Mouse (Mus musculus) CH12.LX (cell line): ENCODE results near the gene Rab25. TPM values are rescaled to one million over a fixed set of nuclear protein-coding genes. Genes with fewer than 3 reads are reported as not detected.
A peak's percentile ranks its signal among the peaks of the same experiment; 100 is the strongest.

Experiments used
- DNase-seq: peaks from one replicate; pipeline ENCODE4 v3.0.0-alpha.2; 2013; ENCODE audit errors: extremely low read depth
- H3K27ac ChIP-seq: 2 replicates; pipeline ENCODE4 v1.5.1; 2012; ENCODE audit warnings: low read depth, mild to moderate bottlenecking, control low read depth, moderate library complexity; ENCODE audit not compliant: insufficient read depth
- H3K27me3 ChIP-seq: replicated peaks from 2 replicates; pipeline ENCODE3; 2012; ENCODE audit warnings: inconsistent platforms
- H3K36me3 ChIP-seq, 2 experiments: replicated peaks in 1 of 2; 2 replicates each; pipeline versions ENCODE3 to v1.6.1; 2012; ENCODE audit warnings: inconsistent platforms in 1 of 2, low read length in 1 of 2, mild to moderate bottlenecking in 1 of 2, mixed read lengths in 1 of 2, moderate library complexity in 1 of 2; ENCODE audit not compliant: control insufficient read depth in 1 of 2, insufficient read depth in 1 of 2
- H3K4me1 ChIP-seq, 2 experiments: 2 replicates each; pipeline ENCODE4 v1.6.1; 2012; ENCODE audit warnings: inconsistent platforms in 1 of 2, moderate library complexity in 1 of 2; ENCODE audit not compliant: insufficient read depth in 2 of 2, control insufficient read depth in 1 of 2
- H3K4me2 ChIP-seq: 2 replicates; pipeline ENCODE4 v1.6.1; 2012; ENCODE audit warnings: low read depth, mild to moderate bottlenecking, control low read depth; ENCODE audit not compliant: poor library complexity, insufficient read depth, severe bottlenecking
- H3K4me3 ChIP-seq, 3 experiments: fragments of 150-350 bp in 1 of 3; sonication (generic) in 1 of 3; replicated peaks in 1 of 3; 2 replicates each; pipeline versions ENCODE3 to v1.5.1; 2011 to 2012; ENCODE audit warnings: low read depth in 2 of 3, low read length in 2 of 3, mild to moderate bottlenecking in 2 of 3, moderate library complexity in 2 of 3, control low read depth in 1 of 3, improper control_type of control experiment in 1 of 3, inconsistent platforms in 1 of 3, mixed read lengths in 1 of 3; ENCODE audit not compliant: poor library complexity in 1 of 3
- H3K79me2 ChIP-seq: replicated peaks from 2 replicates; pipeline ENCODE4 v1.6.1; 2012; ENCODE audit warnings: mild to moderate bottlenecking, moderate library complexity; ENCODE audit not compliant: control insufficient read depth, poor library complexity, insufficient read depth, severe bottlenecking; ENCODE audit errors: extremely low read depth
- H3K9ac ChIP-seq: 2 replicates; pipeline ENCODE4 v1.6.1; 2012; ENCODE audit warnings: low read depth, mild to moderate bottlenecking, control low read depth, moderate library complexity; ENCODE audit not compliant: insufficient read depth
- H3K9me3 ChIP-seq: replicated peaks from 2 replicates; pipeline ENCODE3; 2012; ENCODE audit warnings: low read length, inconsistent platforms, mixed read lengths
- BHLHE40 ChIP-seq: IDR thresholded peaks from 2 replicates; pipeline ENCODE4 v1.6.1; 2011; ENCODE audit warnings: mild to moderate bottlenecking, low read depth, low read length, improper control_type of control experiment
- CHD1 ChIP-seq: IDR thresholded peaks from 2 replicates; pipeline ENCODE4 v1.6.1; 2012; ENCODE audit warnings: low read depth, low read length, improper control_type of control experiment, inconsistent platforms
- CHD2 ChIP-seq: IDR thresholded peaks from 2 replicates; pipeline ENCODE4 v1.6.1; 2011; ENCODE audit warnings: low read length, improper control_type of control experiment
- CTCF ChIP-seq, 2 experiments: IDR thresholded peaks in 1 of 2; conservative IDR thresholded peaks in 1 of 2; 2 replicates each; pipeline ENCODE4 v1.5.1; 2011 to 2012; ENCODE audit warnings: low read depth in 2 of 2, low read length in 2 of 2, improper control_type of control experiment in 1 of 2, inconsistent platforms in 1 of 2, mild to moderate bottlenecking in 1 of 2, moderate library complexity in 1 of 2
- E2F4 ChIP-seq: IDR thresholded peaks from 2 replicates; pipeline ENCODE4 v1.6.1; 2011; ENCODE audit warnings: low read depth, low read length, improper control_type of control experiment; ENCODE audit not compliant: insufficient replicate concordance
- ELF1 ChIP-seq: IDR thresholded peaks from 2 replicates; pipeline ENCODE4 v1.6.1; 2014; ENCODE audit warnings: low read depth, mild to moderate bottlenecking, inconsistent platforms, low read length, improper control_type of control experiment
- EP300 ChIP-seq: IDR thresholded peaks from 2 replicates; pipeline ENCODE4 v1.6.1; 2011; ENCODE audit warnings: low read length, improper control_type of control experiment
- ETS1 ChIP-seq: conservative IDR thresholded peaks from 2 replicates; pipeline ENCODE4 v1.6.1; 2012; ENCODE audit warnings: low read depth, mild to moderate bottlenecking, inconsistent platforms, low read length, improper control_type of control experiment, moderate library complexity
- GABPA ChIP-seq: IDR thresholded peaks from 2 replicates; pipeline ENCODE4 v1.6.1; 2012; ENCODE audit warnings: low read depth, low read length, improper control_type of control experiment, inconsistent platforms; ENCODE audit not compliant: insufficient replicate concordance
- HCFC1 ChIP-seq: IDR thresholded peaks from 2 replicates; pipeline ENCODE4 v1.6.1; 2012; ENCODE audit warnings: low read depth, mild to moderate bottlenecking, inconsistent platforms, low read length, improper control_type of control experiment
- IRF4 ChIP-seq: IDR thresholded peaks from 2 replicates; pipeline ENCODE4 v1.6.1; 2014; ENCODE audit warnings: low read depth, mild to moderate bottlenecking, inconsistent platforms, low read length, improper control_type of control experiment
- JUN ChIP-seq: IDR thresholded peaks from 2 replicates; pipeline ENCODE4 v1.6.1; 2011; ENCODE audit warnings: low read depth, mild to moderate bottlenecking, low read length, improper control_type of control experiment, moderate library complexity; ENCODE audit not compliant: insufficient read depth
- JUND ChIP-seq: conservative IDR thresholded peaks from 2 replicates; pipeline ENCODE4 v1.6.1; 2011; ENCODE audit warnings: low read depth, low read length, improper control_type of control experiment
- KAT2A ChIP-seq: IDR thresholded peaks from 2 replicates; pipeline ENCODE4 v1.6.1; 2012; ENCODE audit warnings: low read length, improper control_type of control experiment, inconsistent platforms; ENCODE audit not compliant: insufficient replicate concordance
- MAFK ChIP-seq: IDR thresholded peaks from 2 replicates; pipeline ENCODE4 v1.6.1; 2011; ENCODE audit warnings: low read length, improper control_type of control experiment; ENCODE audit not compliant: insufficient replicate concordance
- MAX ChIP-seq: IDR thresholded peaks from 2 replicates; pipeline ENCODE4 v1.6.1; 2011; ENCODE audit warnings: low read length, improper control_type of control experiment
- MAZ ChIP-seq: IDR thresholded peaks from 2 replicates; pipeline ENCODE4 v1.6.1; 2012; ENCODE audit warnings: low read depth, mild to moderate bottlenecking, inconsistent platforms, low read length, improper control_type of control experiment, moderate library complexity
- MEF2A ChIP-seq: IDR thresholded peaks from 2 replicates; pipeline ENCODE4 v1.6.1; 2014; ENCODE audit warnings: low read depth, mild to moderate bottlenecking, inconsistent platforms, low read length, improper control_type of control experiment, borderline replicate concordance
- MXI1 ChIP-seq: IDR thresholded peaks from 2 replicates; pipeline ENCODE4 v1.6.1; 2011; ENCODE audit warnings: mild to moderate bottlenecking, low read depth, low read length, improper control_type of control experiment
- MYC ChIP-seq: IDR thresholded peaks from 2 replicates; pipeline ENCODE4 v1.6.1; 2011; ENCODE audit warnings: low read depth, mild to moderate bottlenecking, improper control_type of control experiment, low read length
- NELFE ChIP-seq: IDR thresholded peaks from 2 replicates; pipeline ENCODE4 v1.6.1; 2011; ENCODE audit warnings: low read depth, low read length, improper control_type of control experiment
- NRF1 ChIP-seq: IDR thresholded peaks from 2 replicates; pipeline ENCODE4 v1.6.1; 2014; ENCODE audit warnings: low read depth, mild to moderate bottlenecking, inconsistent platforms, low read length, improper control_type of control experiment, moderate library complexity
- PAX5 ChIP-seq: IDR thresholded peaks from 2 replicates; pipeline ENCODE4 v1.6.1; 2012; ENCODE audit warnings: low read length, inconsistent platforms, mixed read lengths
- POLR2A ChIP-seq: IDR thresholded peaks from 2 replicates; pipeline ENCODE4 v1.6.1; 2011; ENCODE audit warnings: low read depth, mild to moderate bottlenecking, improper control_type of control experiment, low read length
- POLR2AphosphoS2 ChIP-seq: IDR thresholded peaks from 2 replicates; pipeline ENCODE4 v1.6.1; 2011; ENCODE audit warnings: low read depth, low read length, improper control_type of control experiment
- RCOR1 ChIP-seq: conservative IDR thresholded peaks from 2 replicates; pipeline ENCODE4 v1.6.1; 2012; ENCODE audit warnings: low read depth, mild to moderate bottlenecking, inconsistent platforms, low read length, improper control_type of control experiment
- SIN3A ChIP-seq: IDR thresholded peaks from 2 replicates; pipeline ENCODE4 v1.6.1; 2012; ENCODE audit warnings: low read length, improper control_type of control experiment, inconsistent platforms
- TBP ChIP-seq: conservative IDR thresholded peaks from 2 replicates; pipeline ENCODE4 v1.6.1; 2011; ENCODE audit warnings: low read depth, low read length, improper control_type of control experiment
- TCF12 ChIP-seq: IDR thresholded peaks from 2 replicates; pipeline ENCODE4 v1.6.1; 2014; ENCODE audit warnings: low read depth, mild to moderate bottlenecking, inconsistent platforms, low read length, improper control_type of control experiment
- UBTF ChIP-seq: IDR thresholded peaks from 2 replicates; pipeline ENCODE4 v1.6.1; 2012; ENCODE audit warnings: low read depth, mild to moderate bottlenecking, inconsistent platforms, low read length, improper control_type of control experiment, moderate library complexity
- USF1 ChIP-seq: IDR thresholded peaks from 2 replicates; pipeline ENCODE4 v1.6.1; 2014; ENCODE audit warnings: low read depth, mild to moderate bottlenecking, inconsistent platforms, low read length, improper control_type of control experiment
- USF2 ChIP-seq: conservative IDR thresholded peaks from 2 replicates; pipeline ENCODE4 v1.6.1; 2011; ENCODE audit warnings: low read depth, low read length, improper control_type of control experiment
- ZC3H11A ChIP-seq: IDR thresholded peaks from 2 replicates; pipeline ENCODE4 v1.6.1; 2012; ENCODE audit warnings: low read depth, mild to moderate bottlenecking, inconsistent platforms, low read length, improper control_type of control experiment
- ZMIZ1 ChIP-seq: IDR thresholded peaks from 2 replicates; pipeline ENCODE4 v1.6.1; 2012; ENCODE audit warnings: low read depth, mild to moderate bottlenecking, inconsistent platforms, low read length, improper control_type of control experiment
- ZNF384 ChIP-seq: IDR thresholded peaks from 2 replicates; pipeline ENCODE4 v1.6.1; 2012; ENCODE audit warnings: low read depth, low read length, improper control_type of control experiment, inconsistent platforms
- dilution Hi-C: fragments of 300-500 bp; cut with MboI; formaldehyde crosslinking; loops from 2 replicates; pipeline ENCODE4 v1.14.3; 2020; ENCODE audit warnings: low sequenced_read_pairs; ENCODE audit not compliant: extremely low pct_unique_long_range_greater_than_20kb, extremely low pct_ligation_motif_present
- in situ Hi-C: fragments of 300-500 bp; cut with MboI; formaldehyde crosslinking; loops from 3 replicates; pipeline ENCODE4 v1.14.3; 2019; ENCODE audit warnings: low sequenced_read_pairs, low pct_ligation_motif_present, low pct_unique_long_range_greater_than_20kb, mixed read lengths
- polyA plus RNA-seq: library from polyadenylated mRNA; unstranded; fragments of >175 nt; gene quantifications from 2 replicates; pipeline ENCODE4 v1.2.1, GENCODE M21; 2012; ENCODE audit warnings: low read depth; ENCODE audit not compliant: insufficient read length
- total RNA-seq, 2 experiments: library from RNA; depleted of rRNA; stranded (reverse); fragments of 300-350 nt in 1 of 2; fragments of >200 nt in 1 of 2; gene quantifications; 2 replicates each; pipeline ENCODE4 v1.2.3; 2012 to 2014

Rab25 gene
- total and polyA plus RNA-seq, 3 experiments: 0.79 to 4.1 (median 1.8) TPM

DNA sequence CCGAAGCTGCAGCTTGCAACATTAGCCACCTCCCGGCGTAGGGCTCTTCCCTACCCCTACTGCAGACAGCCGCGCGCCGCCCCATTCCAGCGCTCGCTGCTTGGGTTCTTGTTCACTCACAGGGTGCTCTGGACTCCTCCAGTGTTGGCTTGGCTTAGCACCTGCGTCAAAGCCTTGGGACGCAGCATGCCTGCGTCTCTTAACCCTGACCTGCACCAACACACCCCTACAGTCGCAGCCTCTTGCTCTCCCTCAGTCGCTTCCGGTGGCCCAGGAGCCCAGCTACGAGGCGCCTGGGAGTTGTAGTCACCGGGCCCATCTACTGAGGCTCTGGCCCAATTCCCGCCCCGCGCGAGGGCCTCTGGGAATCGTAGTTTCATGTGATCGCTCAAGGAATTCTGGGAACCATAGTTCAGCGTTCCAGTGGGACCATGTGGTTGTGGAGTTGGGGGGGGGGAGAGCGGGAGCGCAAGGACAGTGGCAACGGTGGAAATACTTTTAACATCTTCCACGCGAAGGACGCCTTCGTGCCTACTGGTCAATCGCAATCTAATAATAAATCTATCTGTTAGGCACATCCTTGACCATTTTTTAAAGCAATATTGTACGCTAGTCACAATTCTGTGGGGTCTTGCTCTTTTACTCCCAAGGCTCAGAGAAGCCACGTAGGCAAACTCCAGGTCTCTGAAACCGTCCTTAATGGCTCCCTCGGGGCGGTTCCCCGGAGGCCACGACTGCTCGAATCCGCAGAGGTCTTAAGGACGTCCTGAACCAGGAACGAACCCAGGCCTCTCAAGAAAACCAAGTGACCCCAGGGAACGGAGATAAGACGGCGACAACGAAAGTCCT, 4.8 kb upstream of the Rab25 start, which contains the start of gene Lamtor2:
TSS of gene Lamtor2 (minus strand) at position 399 of the 849 bp plus-strand sequence.
- Histone ChIP-seq H3K27me3 (no peaks in the 10 kb centered on the region), H3K9ac (peak within 1 kb of the TSS; percentile 91), H3K79me2 (peaks cover 14% of the 10 kb centered on the region), H3K4me3 (peak within 1 kb of the TSS; percentile 92 to 97 (median 93)), H3K4me2 (peak within 1 kb of the TSS; percentile 82), H3K36me3 (peaks cover 19 to 46% of the 10 kb centered on the region in 2 experiments), H3K9me3 (no peaks in the 10 kb centered on the region), H3K27ac (peak within 1 kb of the TSS; percentile 70), H3K4me1 (peaks cover 7 to 28% of the 10 kb centered on the region in 2 experiments; a peak in 3 of 4 replicates)
- in situ Hi-C loops (loop anchor here (10.0 kb wide), 1 partner anchor 202 kb away; no protein-coding TSS in a partner anchor), dilution Hi-C loops (no loop called here)
- DNase-seq: peak; percentile 97
- TF ChIP-seq USF2: no peak
- TF ChIP-seq MAX: peak; percentile 90
- TF ChIP-seq USF1: peak; percentile 50
- TF ChIP-seq IRF4: peak; percentile 54
- TF ChIP-seq JUND: no peak
- TF ChIP-seq ZC3H11A: no peak
- peak; percentile 19; the same call in 1 of the 2 replicates for TF ChIP-seq MEF2A
- TF ChIP-seq SIN3A: no peak; the same call in 1 of the 2 replicates
- TF ChIP-seq UBTF: no peak; the same call in 1 of the 2 replicates
- TF ChIP-seq TBP: 0 out of 2 replicates have a peak, but pooled peaks have one; percentile 10
- TF ChIP-seq HCFC1: peak; percentile 99
- TF ChIP-seq POLR2A: peak; percentile 73
- TF ChIP-seq MAZ: peak; percentile 86; the same call in 1 of the 2 replicates
- TF ChIP-seq GABPA: peak; percentile 76; the same call in 1 of the 2 replicates
- TF ChIP-seq NELFE: no peak; the same call in 1 of the 2 replicates
- TF ChIP-seq NRF1: peak; percentile 53
- no peak for TF ChIP-seq PAX5
- peak; percentile 91; the same call in 1 of the 2 replicates for TF ChIP-seq E2F4
- TF ChIP-seq MYC: peak; percentile 99
- no peak for TF ChIP-seq EP300
- peak; percentile 92 for TF ChIP-seq ELF1
- TF ChIP-seq RCOR1: no peak
- TF ChIP-seq ZNF384: no peak
- TF ChIP-seq CTCF (conservative IDR thresholded peaks at IDR 0.05 in 1 of 2, IDR thresholded peaks at IDR 0.05 in 1 of 2; ENCODE audit: low read depth in 2 of 2, low read length in 2 of 2): no peak
- TF ChIP-seq CHD1: no peak
- TF ChIP-seq POLR2AphosphoS2: peak; percentile 28; the same call in 1 of the 2 replicates
- no peak for TF ChIP-seq JUN
- TF ChIP-seq KAT2A: peak; percentile 99
- TF ChIP-seq BHLHE40: peak; percentile 3; the same call in 1 of the 2 replicates
- TF ChIP-seq MAFK: no peak
- peak; percentile 43; the same call in 1 of the 2 replicates for TF ChIP-seq ZMIZ1
- TF ChIP-seq TCF12: peak; percentile 89
- peak; percentile 83 for TF ChIP-seq MXI1
- peak; percentile 54; the same call in 1 of the 2 replicates for TF ChIP-seq CHD2
- no peak for TF ChIP-seq ETS1
